Mouse (Mus musculus): ENCODE measurements at regions not wholly inside any gene's neighbourhood (a gene's known extent, or its start where the extent isn't known, plus 50 kb on each side); places are given as distances from the start of the nearest gene placed in this dataset.

- peak; percentile 65; the same call in 1 of the 2 replicates for TF ChIP-seq CTCF (IDR thresholded peaks at IDR 0.05; ENCODE audit: control insufficient read depth, insufficient read depth, insufficient replicate concordance, low read depth, low read length)
- no peak for TF ChIP-seq POLR2A (IDR thresholded peaks at IDR 0.05; ENCODE audit: control insufficient read depth, low read depth, low read length)
These were observed 190.9 kb upstream of the Hmga2 start for GRCm38 (mm10) chr10:120666985-120667677.

Data from testis, adult 2 months (tissue).